Mouse (Mus musculus) kidney, adult 10 weeks (tissue): Measurements from ENCODE around the gene Zfp239. TPM values are rescaled to one million over a fixed set of nuclear protein-coding genes. Genes with fewer than 3 reads are reported as not detected.

Source experiments
- polyA plus RNA-seq: library from polyadenylated mRNA; stranded (reverse); fragments of 350-450 nt; fragmentation: Illumina TruSeq; extraction: RNeasy Lipid Tissue Mini Kit (QIAGEN cat#74804); gene quantifications from one replicate; pipeline ENCODE4 v1.2.3, GENCODE M21; 2014; ENCODE audit warnings: low read depth, low replicate concordance

The Zfp239 gene
- polyA plus RNA-seq = 4.1 TPM

DNA sequence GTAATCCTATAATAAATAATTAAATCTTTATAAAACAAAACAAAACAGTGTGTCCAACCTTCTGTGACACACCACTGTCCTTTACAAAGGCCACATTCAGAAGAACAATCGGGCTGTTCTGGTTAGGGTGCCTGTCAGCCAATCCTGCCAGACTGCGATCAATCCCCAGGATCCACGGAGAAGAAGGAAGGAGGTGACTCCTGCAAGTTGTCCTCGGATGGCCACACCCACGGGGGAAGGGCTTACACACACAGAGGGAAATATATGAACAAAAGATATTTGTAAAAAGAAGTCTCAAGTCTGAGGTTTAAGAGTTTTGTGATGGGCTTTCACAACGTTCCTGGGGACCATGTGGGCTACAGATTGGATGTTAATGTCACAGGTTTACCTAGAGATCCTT is at the start of gene Zfp239:
Gene Zfp239, plus strand, starts transcription at position 253 of the 400 bp plus-strand sequence.

DNA sequence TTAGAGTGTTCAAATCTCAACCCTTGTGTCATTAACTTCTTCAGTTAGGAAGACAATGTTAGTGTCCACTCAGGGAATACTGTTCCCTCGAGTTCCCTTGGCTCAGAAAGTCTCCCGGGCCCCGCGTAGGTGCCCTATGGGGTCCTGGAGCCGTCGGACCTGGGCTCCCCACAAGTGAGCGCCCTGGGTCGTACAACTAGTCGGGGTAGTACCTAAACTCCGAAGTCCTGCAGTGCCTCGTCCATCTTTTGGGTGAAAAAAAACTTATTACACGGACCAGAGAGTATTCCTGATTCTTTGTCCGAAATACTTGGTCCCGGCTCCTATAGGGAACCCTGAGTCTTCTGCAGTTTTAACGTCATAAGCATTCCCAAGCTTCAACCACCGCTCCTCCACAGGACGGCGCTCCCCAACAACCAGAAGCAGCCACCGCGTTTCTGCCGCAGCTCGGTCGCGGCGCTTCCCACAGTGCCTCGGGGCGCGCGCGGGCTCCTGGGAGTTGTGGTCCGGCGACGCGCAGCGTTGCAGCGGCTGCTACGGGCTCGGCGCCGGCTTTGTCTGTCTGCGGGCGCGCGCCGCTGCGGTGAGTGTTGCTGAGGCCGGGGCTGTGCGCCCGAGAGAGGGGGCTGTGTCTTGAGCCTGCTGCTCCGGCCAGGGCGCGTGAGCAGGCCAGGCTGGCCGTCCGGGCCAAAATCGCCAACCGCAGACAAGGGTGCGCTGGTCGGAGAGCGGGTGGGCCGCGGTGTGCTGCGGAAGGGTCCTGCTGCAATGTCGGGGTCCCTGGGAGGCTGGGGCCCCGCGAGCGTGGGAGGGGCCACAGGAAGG is 21.0 kb upstream of the Zfp239 start, which contains the start of gene Zfp637:
Gene Zfp637, plus strand, starts transcription at position 495 of the 825 bp plus-strand sequence.

DNA sequence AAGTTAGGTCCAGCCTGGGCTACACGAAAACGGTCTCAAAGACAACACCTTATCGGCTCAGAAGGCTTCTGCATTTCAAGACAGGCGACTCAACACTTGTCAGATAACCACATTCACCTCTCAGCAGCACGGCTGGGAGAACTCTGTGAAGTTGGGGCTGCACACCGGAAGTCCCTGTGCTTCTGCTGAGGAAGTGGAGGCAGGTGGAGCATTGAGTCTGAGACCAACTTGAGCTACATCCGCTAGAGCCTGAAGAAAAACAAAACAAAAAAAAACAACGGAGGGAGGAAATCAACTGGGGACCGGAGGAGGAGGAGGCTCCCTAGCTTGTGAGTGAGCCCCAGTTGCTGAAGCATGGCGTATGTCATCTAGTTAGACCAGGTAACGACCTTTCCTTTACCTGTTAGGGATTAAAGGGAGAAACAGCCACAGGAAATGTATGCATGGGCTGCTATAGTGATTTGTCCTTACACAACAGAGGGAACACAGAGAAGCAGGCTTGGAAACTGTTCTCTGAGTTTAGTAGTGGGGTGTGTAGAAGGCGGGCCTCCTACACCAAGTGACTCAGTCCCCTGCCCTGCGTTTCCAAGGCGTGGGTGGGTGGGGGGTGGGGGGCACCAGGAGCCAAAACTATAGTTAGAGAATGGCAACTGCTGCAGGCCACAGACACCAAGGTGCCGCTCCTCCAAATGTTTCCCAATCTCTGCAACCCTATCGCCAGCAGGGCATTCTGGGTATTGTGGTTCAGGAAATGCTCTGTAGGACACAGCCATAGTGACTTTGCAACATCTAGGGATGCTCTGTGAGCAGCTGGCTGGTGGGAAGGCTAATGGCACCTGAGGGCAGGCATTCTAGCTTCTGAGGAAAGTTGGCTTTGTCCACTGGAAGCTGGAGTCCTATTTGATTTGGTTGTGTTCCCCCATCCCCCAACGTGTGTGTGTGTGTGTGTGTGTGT is 38.5 kb downstream of the Zfp239 start, which contains the start of gene Hnrnpf:
Gene Hnrnpf, plus strand, starts transcription at position 199 of the 955 bp plus-strand sequence.

Other genes starting within 250 kb of the Zfp239 start
- 13.5 TPM for gene Zfp637, start 20.9 kb upstream of the Zfp239 start, polyA plus RNA-seq
- 333 TPM for gene Hnrnpf, start 38.2 kb downstream of the Zfp239 start, polyA plus RNA-seq
- 14.9 TPM for gene Fxyd4, start 75.6 kb downstream of the Zfp239 start, polyA plus RNA-seq
- 0.44 TPM for gene Rasgef1a, start 149.3 kb downstream of the Zfp239 start, polyA plus RNA-seq